Mouse (Mus musculus): ENCODE data around the gene Lcor. TPM values are rescaled to one million over a fixed set of nuclear protein-coding genes. Genes with fewer than 3 reads are reported as not detected.

Lcor gene
- polyA plus RNA-seq (2015; fragmentation: Nextera tagmentation; extraction: Ambion mirVana) = 10.7 and 11.4 TPM in 2 replicates

- Histone ChIP-seq H3K9ac (ENCODE audit: low read length) (peak within 1 kb of the TSS; percentile 91), H3K4me1 (replicated peaks; ENCODE audit: control insufficient read depth, insufficient read depth, low read length) (peaks cover 20% of the 10 kb centered on the region), H3K27me3 (ENCODE audit: control insufficient read depth, insufficient read depth, low read depth, low read length) (no peaks in the 10 kb centered on the region), H3K4me2 (ENCODE audit: low read depth, low read length) (peak within 1 kb of the TSS; percentile 92), H3K36me3 (ENCODE audit: control insufficient read depth, insufficient read depth, low read length) (no peaks in the 10 kb centered on the region), H3K9me3 (ENCODE audit: control insufficient read depth, low read length) (no peaks in the 10 kb centered on the region), H3K27ac (ENCODE audit: low read length) (peak within 1 kb of the TSS; percentile 98), H3K4me3 (ENCODE audit: low read length) (peak within 1 kb of the TSS; percentile 96)
- ATAC-seq (ENCODE audit: low read depth) = peak; percentile 95
- WGBS = 0% methylated on average over 53 of the region's 92 CpGs
Observed at GRCm38 (mm10) chr19:41482190-41482908, at the start of gene Lcor. Lcor (plus strand) TSS chr19:41482637.

GRCm38 (mm10) chr19:41435366-41435765 is 47.1 kb upstream of the Lcor start:
- H3K27me3 ChIP-seq (ENCODE audit: control insufficient read depth, insufficient read depth, low read depth, low read length) = no peaks in the 10 kb centered on the region
- H3K4me3 ChIP-seq (ENCODE audit: low read length) = no peak overlapping the region
- H3K27ac ChIP-seq (ENCODE audit: low read length) = no peak overlapping the region
- WGBS = 71% methylated on average over 10 of the region's 10 CpGs
- H3K9me3 ChIP-seq (ENCODE audit: control insufficient read depth, low read length) = no peaks in the 10 kb centered on the region
- H3K4me1 ChIP-seq (replicated peaks; ENCODE audit: control insufficient read depth, insufficient read depth, low read length) = no peaks in the 10 kb centered on the region
- H3K36me3 ChIP-seq (ENCODE audit: control insufficient read depth, insufficient read depth, low read length) = no peaks in the 10 kb centered on the region
- H3K9ac ChIP-seq (ENCODE audit: low read length) = no peak overlapping the region
- no peak for ATAC-seq (ENCODE audit: low read depth)
- no peak overlapping the region for H3K4me2 ChIP-seq (ENCODE audit: low read depth, low read length)

GRCm38 (mm10) chr19:41436461-41436860 is 46.0 kb upstream of the Lcor start:
- 92% methylated on average over 9 of the region's 9 CpGs for WGBS
- no peaks in the 10 kb centered on the region for H3K36me3 ChIP-seq (ENCODE audit: control insufficient read depth, insufficient read depth, low read length)

DNA sequence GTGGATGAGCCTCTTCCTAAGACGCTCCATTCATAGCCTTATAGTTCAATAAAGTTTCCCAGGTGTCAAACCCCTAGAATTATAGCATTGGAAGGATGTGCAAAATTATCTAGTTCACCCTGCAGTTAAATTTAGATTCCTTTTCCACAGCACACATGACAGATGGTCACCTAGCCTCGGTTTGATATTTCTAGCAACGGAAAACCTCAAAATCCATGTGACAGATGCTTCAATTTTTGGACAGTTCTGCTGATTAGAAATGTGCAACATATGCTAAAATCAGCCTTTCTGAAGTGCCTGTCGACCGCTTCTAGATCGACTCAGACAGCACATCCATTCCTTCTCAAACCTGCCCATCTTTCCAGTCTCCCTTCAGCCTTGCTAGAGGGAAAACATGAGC is 43.5 kb upstream of the Lcor start:
- 80% methylated on average over 6 of the region's 6 CpGs for WGBS
- Histone ChIP-seq H3K9ac (ENCODE audit: low read length) (no peak overlapping the region), H3K4me2 (ENCODE audit: low read depth, low read length) (no peak overlapping the region), H3K4me1 (replicated peaks; ENCODE audit: control insufficient read depth, insufficient read depth, low read length) (0 out of 2 replicates have a peak, but pooled peaks cover 2% of the 10 kb centered on the region), H3K27me3 (ENCODE audit: control insufficient read depth, insufficient read depth, low read depth, low read length) (peaks cover 2% of the 10 kb centered on the region; the same call in 1 of the 2 replicates), H3K4me3 (ENCODE audit: low read length) (no peak overlapping the region), H3K9me3 (ENCODE audit: control insufficient read depth, low read length) (no peaks in the 10 kb centered on the region), H3K27ac (ENCODE audit: low read length) (no peak overlapping the region), H3K36me3 (ENCODE audit: control insufficient read depth, insufficient read depth, low read length) (no peaks in the 10 kb centered on the region)
- ATAC-seq (ENCODE audit: low read depth) = no peak

More at GRCm38 (mm10) chr19:41436461-41436860, 46.0 kb upstream of the Lcor start:
- Histone ChIP-seq H3K27me3 (ENCODE audit: control insufficient read depth, insufficient read depth, low read depth, low read length) (peaks cover 1% of the 10 kb centered on the region; the same call in 1 of the 2 replicates), H3K4me1 (replicated peaks; ENCODE audit: control insufficient read depth, insufficient read depth, low read length) (0 out of 2 replicates have a peak, but pooled peaks cover under 1% of the 10 kb centered on the region), H3K9me3 (ENCODE audit: control insufficient read depth, low read length) (no peaks in the 10 kb centered on the region), H3K9ac (ENCODE audit: low read length) (no peak overlapping the region), H3K4me2 (ENCODE audit: low read depth, low read length) (no peak overlapping the region), H3K27ac (ENCODE audit: low read length) (no peak overlapping the region), H3K4me3 (ENCODE audit: low read length) (no peak overlapping the region)
- no peak for ATAC-seq (ENCODE audit: low read depth)

DNA sequence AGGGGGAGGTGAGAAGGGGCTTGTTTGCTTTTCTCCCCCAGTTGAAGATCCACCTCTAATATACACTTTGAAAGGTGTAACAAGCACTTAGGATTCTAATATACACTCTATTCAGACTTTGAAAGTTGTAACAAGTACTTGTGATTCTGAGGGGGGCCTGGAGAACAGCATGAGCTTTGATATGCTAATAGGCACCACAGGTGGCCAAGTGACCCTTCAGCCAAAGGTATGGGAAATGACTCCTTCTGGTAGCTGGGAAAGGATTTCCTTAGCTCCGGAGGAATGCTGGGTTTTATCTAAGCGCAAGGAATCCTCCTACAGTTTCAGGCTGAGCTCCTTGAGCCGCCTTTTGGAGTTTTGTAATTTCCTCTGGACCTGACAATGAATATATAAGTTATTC is 41.0 kb upstream of the Lcor start:
- Histone ChIP-seq H3K9ac (ENCODE audit: low read length) (no peak overlapping the region), H3K4me1 (replicated peaks; ENCODE audit: control insufficient read depth, insufficient read depth, low read length) (0 out of 2 replicates have a peak, but pooled peaks cover 2% of the 10 kb centered on the region), H3K27ac (ENCODE audit: low read length) (no peak overlapping the region), H3K4me2 (ENCODE audit: low read depth, low read length) (no peak overlapping the region), H3K4me3 (ENCODE audit: low read length) (no peak overlapping the region), H3K27me3 (ENCODE audit: control insufficient read depth, insufficient read depth, low read depth, low read length) (peaks cover 2% of the 10 kb centered on the region; the same call in 1 of the 2 replicates), H3K9me3 (ENCODE audit: control insufficient read depth, low read length) (no peaks in the 10 kb centered on the region), H3K36me3 (ENCODE audit: control insufficient read depth, insufficient read depth, low read length) (no peaks in the 10 kb centered on the region)
- ATAC-seq (ENCODE audit: low read depth) = no peak
- 26% methylated on average over 3 of the region's 3 CpGs for WGBS

DNA sequence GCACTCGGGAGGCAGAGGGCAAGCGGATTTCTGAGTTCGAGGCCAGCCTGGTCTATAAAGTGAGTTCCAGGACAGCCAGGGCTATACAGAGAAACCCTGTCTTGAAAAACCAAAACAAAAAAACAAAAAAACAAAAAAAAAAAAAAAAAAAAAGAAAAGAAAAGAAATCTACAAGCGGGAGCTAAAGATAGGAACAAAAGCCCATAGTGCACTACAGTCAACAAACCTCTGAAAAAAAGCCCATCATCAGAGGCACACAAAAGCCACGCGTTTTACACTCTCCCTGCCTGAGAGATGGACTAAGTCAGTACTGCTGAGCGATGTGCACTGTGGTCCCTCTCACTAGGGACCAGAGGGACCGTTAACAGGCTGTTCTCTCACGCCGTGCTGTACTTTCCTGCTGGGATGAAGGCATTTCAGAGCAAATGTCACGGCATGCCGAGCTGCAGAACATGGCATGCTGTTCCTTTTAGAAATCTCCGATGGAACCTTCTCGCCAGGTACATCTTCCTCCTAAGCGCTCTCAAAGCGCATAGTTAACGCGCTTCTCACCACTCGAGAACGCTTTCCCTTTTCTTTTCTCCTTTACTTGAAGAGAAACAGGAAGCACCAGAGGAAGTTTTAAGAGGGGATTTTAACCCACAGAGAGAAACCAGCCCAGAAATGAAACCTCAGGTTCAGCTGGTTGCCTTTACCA is 40.4 kb upstream of the Lcor start:
- no peak for ATAC-seq (ENCODE audit: low read depth)
- Histone ChIP-seq H3K9ac (ENCODE audit: low read length) (no peak overlapping the region), H3K36me3 (ENCODE audit: control insufficient read depth, insufficient read depth, low read length) (no peaks in the 10 kb centered on the region), H3K27ac (ENCODE audit: low read length) (no peak overlapping the region), H3K4me3 (ENCODE audit: low read length) (peak overlapping the region; percentile 27), H3K4me2 (ENCODE audit: low read depth, low read length) (peak overlapping the region; percentile 39), H3K4me1 (replicated peaks; ENCODE audit: control insufficient read depth, insufficient read depth, low read length) (0 out of 2 replicates have a peak, but pooled peaks cover 2% of the 10 kb centered on the region), H3K9me3 (ENCODE audit: control insufficient read depth, low read length) (no peaks in the 10 kb centered on the region), H3K27me3 (ENCODE audit: control insufficient read depth, insufficient read depth, low read depth, low read length) (peaks cover 2% of the 10 kb centered on the region; the same call in 1 of the 2 replicates)
- 16% methylated on average over 20 of the region's 20 CpGs for WGBS

GRCm38 (mm10) chr19:41442608-41442969 is 39.8 kb upstream of the Lcor start:
- Histone ChIP-seq H3K27ac (ENCODE audit: low read length) (no peak overlapping the region), H3K9me3 (ENCODE audit: control insufficient read depth, low read length) (no peaks in the 10 kb centered on the region), H3K27me3 (ENCODE audit: control insufficient read depth, insufficient read depth, low read depth, low read length) (peaks cover 2% of the 10 kb centered on the region; the same call in 1 of the 2 replicates), H3K9ac (ENCODE audit: low read length) (no peak overlapping the region), H3K36me3 (ENCODE audit: control insufficient read depth, insufficient read depth, low read length) (no peaks in the 10 kb centered on the region), H3K4me1 (replicated peaks; ENCODE audit: control insufficient read depth, insufficient read depth, low read length) (0 out of 2 replicates have a peak, but pooled peaks cover 2% of the 10 kb centered on the region), H3K4me3 (ENCODE audit: low read length) (peak overlapping the region; percentile 27), H3K4me2 (ENCODE audit: low read depth, low read length) (peak overlapping the region; percentile 39)
- no peak for ATAC-seq (ENCODE audit: low read depth)
- WGBS = 15% methylated on average over 6 of the region's 6 CpGs

- no peak for ATAC-seq (ENCODE audit: low read depth)
- Histone ChIP-seq H3K27ac (ENCODE audit: low read length) (no peak overlapping the region), H3K9ac (ENCODE audit: low read length) (no peak overlapping the region)
Observed at GRCm38 (mm10) chr19:41444491-41444890, 37.9 kb upstream of the Lcor start.

DNA sequence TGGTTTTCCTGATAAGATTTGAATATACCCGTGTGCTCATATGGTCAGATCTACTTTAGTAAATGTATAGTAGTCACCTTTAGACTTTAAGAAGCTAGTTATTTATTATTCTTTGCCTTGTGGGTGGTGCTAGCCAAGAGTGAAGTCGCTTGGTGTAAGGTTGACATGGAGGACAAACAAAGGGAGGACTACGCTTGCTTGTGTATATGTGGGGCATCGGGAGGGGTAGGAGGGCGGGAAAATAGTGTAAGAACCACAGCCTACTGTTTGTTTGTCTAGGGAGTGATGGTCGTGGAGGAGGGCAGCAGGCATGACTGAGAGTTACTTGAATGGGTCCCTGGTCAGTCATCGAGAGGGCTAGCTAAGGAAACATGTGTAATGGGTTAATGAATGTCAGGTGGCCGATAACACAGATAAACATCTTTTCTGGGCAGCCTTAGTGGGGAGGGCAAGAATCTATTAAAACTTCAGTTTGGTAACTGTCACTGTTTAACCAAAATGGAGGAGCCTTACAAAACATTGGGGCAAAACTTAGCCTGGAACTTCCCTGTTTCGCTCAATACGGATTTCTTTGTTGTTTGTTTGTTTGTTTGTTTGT is 37.3 kb upstream of the Lcor start:
- Histone ChIP-seq H3K27me3 (ENCODE audit: control insufficient read depth, insufficient read depth, low read depth, low read length) (peaks cover 2% of the 10 kb centered on the region; the same call in 1 of the 2 replicates), H3K4me1 (replicated peaks; ENCODE audit: control insufficient read depth, insufficient read depth, low read length) (0 out of 2 replicates have a peak, but pooled peaks cover 2% of the 10 kb centered on the region), H3K9me3 (ENCODE audit: control insufficient read depth, low read length) (no peaks in the 10 kb centered on the region), H3K36me3 (ENCODE audit: control insufficient read depth, insufficient read depth, low read length) (no peaks in the 10 kb centered on the region), H3K27ac (ENCODE audit: low read length) (no peak overlapping the region), H3K4me2 (ENCODE audit: low read depth, low read length) (no peak overlapping the region), H3K9ac (ENCODE audit: low read length) (no peak overlapping the region), H3K4me3 (ENCODE audit: low read length) (no peak overlapping the region)
- WGBS = 30% methylated on average over 10 of the region's 10 CpGs
- no peak for ATAC-seq (ENCODE audit: low read depth)

More at GRCm38 (mm10) chr19:41444491-41444890, 37.9 kb upstream of the Lcor start:
- Histone ChIP-seq H3K36me3 (ENCODE audit: control insufficient read depth, insufficient read depth, low read length) (no peaks in the 10 kb centered on the region), H3K9me3 (ENCODE audit: control insufficient read depth, low read length) (no peaks in the 10 kb centered on the region), H3K4me3 (ENCODE audit: low read length) (no peak overlapping the region), H3K27me3 (ENCODE audit: control insufficient read depth, insufficient read depth, low read depth, low read length) (peaks cover 2% of the 10 kb centered on the region; the same call in 1 of the 2 replicates), H3K4me2 (ENCODE audit: low read depth, low read length) (no peak overlapping the region), H3K4me1 (replicated peaks; ENCODE audit: control insufficient read depth, insufficient read depth, low read length) (0 out of 2 replicates have a peak, but pooled peaks cover 2% of the 10 kb centered on the region)
- 40% methylated on average over 8 of the region's 8 CpGs for WGBS

All from lung, embryonic 16.5 days (tissue).